Mouse (Mus musculus): ENCODE measurements around the gene Sbp.
"Not testable (repeated sequence)": the region's sequence is repeated elsewhere in the genome, so short reads cannot be mapped to it uniquely, and the experiment has no call there.

GRCm38 (mm10) chr17:23950828-23951227 lies 9.4 kb downstream of the Sbp start:
- TF ChIP-seq CTCF (IDR thresholded peaks at IDR 0.05; ENCODE audit: low read depth, low read length); POLR2A (IDR thresholded peaks at IDR 0.05; ENCODE audit: borderline replicate concordance, low read depth, low read length): not testable (repeated sequence)

All from bone marrow macrophage, adult 2 months (primary cell).